Comparison of ENCODE assay signal across 8 mouse cellular contexts in the genomic region with DNA sequence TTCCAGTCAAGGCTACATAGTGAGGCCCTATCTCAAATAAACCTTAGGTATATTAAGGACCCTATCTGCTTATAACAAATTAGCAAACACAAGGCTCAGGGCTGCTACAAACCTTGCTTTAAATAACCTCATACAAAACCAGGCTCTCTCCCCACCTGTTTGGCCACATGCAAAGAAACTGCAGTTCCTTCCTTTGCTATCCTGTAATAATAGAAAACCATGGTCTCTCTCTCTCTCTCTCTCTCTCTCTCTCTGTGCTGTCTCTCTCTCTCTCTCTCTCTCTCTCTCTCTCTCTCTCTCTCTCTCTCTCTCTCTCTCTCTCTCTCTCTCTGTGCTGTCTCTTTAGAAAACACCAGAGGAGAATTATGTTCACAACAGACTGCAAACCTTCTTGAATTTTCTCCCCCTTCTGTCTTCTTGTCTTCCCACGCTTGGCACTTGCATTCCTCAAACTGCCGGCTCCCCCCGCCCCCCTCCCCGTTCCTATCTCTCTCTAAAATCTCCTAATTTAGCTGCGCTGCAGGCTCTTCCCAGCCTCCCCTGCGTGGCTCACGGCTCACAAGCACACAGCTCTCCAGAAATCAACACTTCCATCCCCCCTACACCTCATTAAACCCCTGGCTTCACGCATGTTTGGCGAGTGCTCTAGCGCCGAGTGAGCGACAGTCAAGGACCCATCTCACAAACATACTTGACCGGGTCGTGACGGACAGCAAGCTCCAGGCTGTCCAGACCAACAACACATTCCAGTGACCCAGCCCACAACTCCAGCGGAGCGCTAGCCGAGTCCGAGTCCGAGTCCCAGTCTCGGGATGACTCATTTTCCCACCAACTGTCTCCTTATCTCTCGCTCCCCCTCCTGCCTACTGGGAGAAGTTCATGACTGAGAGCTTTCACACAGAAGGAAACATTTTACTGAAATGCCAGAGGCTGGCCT. TPM values are rescaled to one million over a fixed set of nuclear protein-coding genes. Genes with fewer than 3 reads are reported as not detected.
DNase-seq lines count a peak whose midpoint lies in the region; ATAC-seq and TF ChIP-seq lines count a peak whose summit lies in the region.

No protein-coding gene starts in this region.

- H3K36me3 ChIP-seq in hindbrain, embryonic 14.5 days (replicated peaks; ENCODE audit: control insufficient read depth, insufficient read depth): no peaks in the 10 kb centered on the region

- WGBS in hindbrain, embryonic 14.5 days: under 1% methylated on average over 22 of the region's 22 CpGs

- in situ Hi-C loops in Patski (cut with MboI; ENCODE audit: low pct_unique_long_range_greater_than_20kb): no loop called here

- no peaks in the 10 kb centered on the region for H3K27me3 ChIP-seq in Patski
- H3K27me3 ChIP-seq in hindbrain, embryonic 14.5 days (ENCODE audit: control insufficient read depth, insufficient read depth, low read length): no peaks in the 10 kb centered on the region

- TF ChIP-seq CTCF in Patski (IDR thresholded peaks at IDR 0.05): peak; percentile 81

- H3K9ac ChIP-seq in hindbrain, embryonic 14.5 days: peak overlapping the region; percentile 36

- peak; percentile 89 for ATAC-seq in Patski
- ATAC-seq in hindbrain, embryonic 14.5 days (ENCODE audit: low FRiP score): peak; percentile 64; the same call in 1 of the 2 replicates

- peaks cover 27% of the 10 kb centered on the region for H3K4me1 ChIP-seq in hindbrain, embryonic 14.5 days (replicated peaks; ENCODE audit: control insufficient read depth, insufficient read depth, low read length)

- peak overlapping the region; percentile 22 for H3K4me3 ChIP-seq in hindbrain, embryonic 14.5 days (replicated peaks; ENCODE audit: low read length)

- H3K9me3 ChIP-seq in hindbrain, embryonic 14.5 days (ENCODE audit: control insufficient read depth, low read length): no peaks in the 10 kb centered on the region

- peak overlapping the region; percentile 58 for H3K27ac ChIP-seq in hindbrain, embryonic 14.5 days

- CTCF ChIA-PET in Patski (lab: Charles Lee): interaction anchor here (0.7 to 2.8 kb wide), 13 partner anchors 10 to 83 kb away, joined by 3 to 13 read pairs (median 4); a partner anchor contains a TSS

- POLR2A ChIA-PET in Patski (lab: Charles Lee): interaction anchor here (0.6 to 2.5 kb wide), 6 partner anchors 8 to 53 kb away, joined by 3 to 14 read pairs (median 4); a partner anchor contains a TSS

- peak; percentile 76 for DNase-seq in Patski (ENCODE audit: low read depth, low spot score)
- peak; percentile 72 to 80 for DNase-seq in cerebellum, postnatal 36 days
- DNase-seq in frontal cortex, postnatal 36 days (ENCODE audit: low spot score in 2 of 2): peak; percentile 86 to 87
- peak; percentile 62 for DNase-seq in hindbrain, embryonic 14.5 days (ENCODE audit: low spot score)
- DNase-seq in layer of hippocampus, postnatal 36 days: peak; percentile 76 to 78
- peak; percentile 78 for DNase-seq in lung, postnatal 14 days
- peak; percentile 86 for DNase-seq in retina, embryonic 14.5 days (ENCODE audit: low spot score)
- DNase-seq in urinary bladder, adult 18-20 months (ENCODE audit: low spot score in 2 of 2): peak; percentile 62 to 71

- H3K4me2 ChIP-seq in hindbrain, embryonic 14.5 days (replicated peaks): peak overlapping the region; percentile 57

RNA-seq across cellular contexts. Expression of a gene that starts 7.7 kb away (rescaled TPM):
- 137 TPM for polyA plus RNA-seq in Patski (2021)
- polyA plus RNA-seq in hindbrain, embryonic 14.5 days (2014; fragmentation: Nextera tagmentation; extraction: Ambion mirVana): 140 and 145 TPM in 2 replicates
- 10 to 100 TPM; 85.8 to 88.9 TPM for total RNA-seq in layer of hippocampus, postnatal 36 days (2021)

RNA-seq across cellular contexts. Expression of a gene that starts 18.5 kb away (rescaled TPM):
- polyA plus RNA-seq in Patski (2021): 704 TPM
- 1,269 and 1,310 TPM in 2 replicates for polyA plus RNA-seq in hindbrain, embryonic 14.5 days (2014; fragmentation: Nextera tagmentation; extraction: Ambion mirVana)
- 100 to 1,000 TPM; 813 to 849 TPM for total RNA-seq in layer of hippocampus, postnatal 36 days (2021)

RNA-seq across cellular contexts. Expression of a gene that starts 21.7 kb away (rescaled TPM):
- 23.5 TPM for polyA plus RNA-seq in Patski (2021)
- polyA plus RNA-seq in hindbrain, embryonic 14.5 days (2014; fragmentation: Nextera tagmentation; extraction: Ambion mirVana): 41.8 and 42.2 TPM in 2 replicates
- 10 to 100 TPM; 20.9 to 22.0 TPM for total RNA-seq in layer of hippocampus, postnatal 36 days (2021)

RNA-seq across cellular contexts. Expression of a gene that starts 21.8 kb away (rescaled TPM):
- polyA plus RNA-seq in Patski (2021): 46.1 TPM
- polyA plus RNA-seq in hindbrain, embryonic 14.5 days (2014; fragmentation: Nextera tagmentation; extraction: Ambion mirVana): 47.6 and 50.1 TPM in 2 replicates
- 10 to 100 TPM; 24.8 to 29.2 TPM for total RNA-seq in layer of hippocampus, postnatal 36 days (2021)

RNA-seq across cellular contexts. Expression of a gene that starts 29.5 kb away (rescaled TPM):
- 1,264 TPM for polyA plus RNA-seq in Patski (2021)
- polyA plus RNA-seq in hindbrain, embryonic 14.5 days (2014; fragmentation: Nextera tagmentation; extraction: Ambion mirVana): 1,199 and 1,253 TPM in 2 replicates
- total RNA-seq in layer of hippocampus, postnatal 36 days (2021): 100 to 1,000 TPM; 708 to 783 TPM

Comparison
In these comparisons a context has a peak if more than half of its experiments do, and no peak if none do; other contexts are left out.
1. Peak in every context shown above with its lines: DNase-seq, ATAC-seq, H3K4me3 ChIP-seq and H3K27ac ChIP-seq.